21 mouse cellular contexts compared by ENCODE assay signal in genomic region chr1:151918806-151919357, GRCm38 (mm10).
A peak's percentile ranks its signal among the peaks of the same experiment; 100 is the strongest.
DNase-seq lines count a peak whose midpoint lies in the region; ATAC-seq and TF ChIP-seq lines count a peak whose summit lies in the region.
"Had no signal": no experiment of that assay in that cellular context is flagged by ENCODE, and none has a peak within 500 bp of the region (broad histone marks: within the 10 kb centered on the region; RNA-seq: fewer than 3 reads in every experiment).

No protein-coding gene starts in this region.

- WGBS in hindbrain, embryonic 12.5 days, result 73% methylated on average over 9 of the region's 9 CpGs
- 78% methylated on average over 9 of the region's 9 CpGs for WGBS in hindbrain, embryonic 10.5 days
- 46% methylated on average over 9 of the region's 9 CpGs for WGBS in midbrain, embryonic 13.5 days
- WGBS in midbrain, embryonic 10.5 days, result 67% methylated on average over 9 of the region's 9 CpGs
- 61% methylated on average over 9 of the region's 9 CpGs for WGBS in hindbrain, postnatal 0 days

- H3K4me3 ChIP-seq in hindbrain, embryonic 12.5 days, result no peak overlapping the region
- H3K4me3 ChIP-seq in hindbrain, embryonic 10.5 days, result no peak overlapping the region
- H3K4me3 ChIP-seq in midbrain, embryonic 13.5 days (replicated peaks), result no peak overlapping the region
- H3K4me3 ChIP-seq in midbrain, embryonic 10.5 days, result no peak overlapping the region
- no peak overlapping the region for H3K4me3 ChIP-seq in hindbrain, postnatal 0 days (ENCODE audit: low read length)
- H3K4me3 ChIP-seq: forebrain, embryonic 12.5 days; heart, adult 2 months; heart, embryonic 15.5 days had no signal

- H3K9me3 ChIP-seq in hindbrain, embryonic 12.5 days (replicated peaks), result no peaks in the 10 kb centered on the region
- H3K9me3 ChIP-seq in hindbrain, embryonic 10.5 days, result no peaks in the 10 kb centered on the region
- no peaks in the 10 kb centered on the region for H3K9me3 ChIP-seq in midbrain, embryonic 13.5 days
- no peaks in the 10 kb centered on the region for H3K9me3 ChIP-seq in midbrain, embryonic 10.5 days (replicated peaks)
- no peaks in the 10 kb centered on the region for H3K9me3 ChIP-seq in hindbrain, postnatal 0 days (ENCODE audit: low read length)
- H3K9me3 ChIP-seq: forebrain, embryonic 12.5 days; heart, embryonic 15.5 days had no signal

- no peak overlapping the region for H3K4me2 ChIP-seq in hindbrain, embryonic 12.5 days (replicated peaks)
- no peak overlapping the region for H3K4me2 ChIP-seq in midbrain, embryonic 13.5 days (replicated peaks)
- H3K4me2 ChIP-seq in hindbrain, postnatal 0 days (ENCODE audit: low read depth, low read length), result no peak overlapping the region
- H3K4me2 ChIP-seq: forebrain, embryonic 12.5 days; heart, embryonic 15.5 days; liver, embryonic 11.5 days had no signal

- DNase-seq in hindbrain, embryonic 10.5 days (ENCODE audit: low spot score), result no peak
- DNase-seq in midbrain, embryonic 10.5 days (ENCODE audit: low spot score), result no peak
- no peak for DNase-seq in hindbrain, postnatal 0 days (ENCODE audit: low spot score)
- DNase-seq in frontal cortex, postnatal 36 days (ENCODE audit: low spot score in 2 of 2), result no peak
- DNase-seq in B cell, adult 2 months, result no peak
- DNase-seq: adrenal gland, postnatal 36 days; cerebellum, adult 8-10 months; gastrocnemius, postnatal 10 days; heart, adult 2 months; kidney, adult 18-20 months; kidney, postnatal 25 days; lung, adult 18-20 months; lung, postnatal 36 days; right cerebral cortex, postnatal 14 days; spleen, adult 18-20 months; thymus, postnatal 36 days had no signal

- peak overlapping the region; percentile 12; the same call in 1 of the 2 replicates for H3K27ac ChIP-seq in hindbrain, embryonic 12.5 days
- H3K27ac ChIP-seq in hindbrain, embryonic 10.5 days, result no peak overlapping the region
- peak overlapping the region; percentile 47 for H3K27ac ChIP-seq in midbrain, embryonic 13.5 days
- H3K27ac ChIP-seq in midbrain, embryonic 10.5 days (replicated peaks), result no peak overlapping the region
- no peak overlapping the region for H3K27ac ChIP-seq in hindbrain, postnatal 0 days
- H3K27ac ChIP-seq: forebrain, embryonic 12.5 days; heart, adult 2 months; heart, embryonic 15.5 days had no signal

- no peak overlapping the region for H3K9ac ChIP-seq in hindbrain, embryonic 12.5 days
- 0 out of 2 replicates have a peak overlapping the region, but pooled peaks have one; percentile 41 for H3K9ac ChIP-seq in midbrain, embryonic 13.5 days (replicated peaks)
- no peak overlapping the region for H3K9ac ChIP-seq in hindbrain, postnatal 0 days (replicated peaks; ENCODE audit: low read length)
- H3K9ac ChIP-seq: forebrain, embryonic 12.5 days; heart, embryonic 15.5 days had no signal

- H3K4me1 ChIP-seq in hindbrain, embryonic 12.5 days, result peaks cover 21% of the 10 kb centered on the region
- peaks cover 5% of the 10 kb centered on the region; the same call in 1 of the 2 replicates for H3K4me1 ChIP-seq in hindbrain, embryonic 10.5 days (replicated peaks)
- H3K4me1 ChIP-seq in midbrain, embryonic 13.5 days (replicated peaks), result peaks cover 30% of the 10 kb centered on the region
- peaks cover 9% of the 10 kb centered on the region for H3K4me1 ChIP-seq in midbrain, embryonic 10.5 days
- peaks cover 3% of the 10 kb centered on the region; the same call in 1 of the 2 replicates for H3K4me1 ChIP-seq in hindbrain, postnatal 0 days (ENCODE audit: insufficient read depth, low read length)

- H3K36me3 ChIP-seq in hindbrain, embryonic 12.5 days, result peaks cover 6% of the 10 kb centered on the region; the same call in 1 of the 2 replicates
- no peaks in the 10 kb centered on the region for H3K36me3 ChIP-seq in hindbrain, embryonic 10.5 days
- no peaks in the 10 kb centered on the region for H3K36me3 ChIP-seq in midbrain, embryonic 13.5 days
- H3K36me3 ChIP-seq in midbrain, embryonic 10.5 days, result peaks cover 9% of the 10 kb centered on the region; the same call in 1 of the 2 replicates
- no peaks in the 10 kb centered on the region for H3K36me3 ChIP-seq in hindbrain, postnatal 0 days (ENCODE audit: insufficient read depth, low read length)
- H3K36me3 ChIP-seq: forebrain, embryonic 12.5 days; heart, embryonic 15.5 days had no signal

- ATAC-seq in hindbrain, embryonic 12.5 days (ENCODE audit: low FRiP score), result no peak
- ATAC-seq in midbrain, embryonic 13.5 days, result peak; percentile 70
- ATAC-seq in hindbrain, postnatal 0 days, result peak; percentile 38; the same call in 1 of the 2 replicates

- no peaks in the 10 kb centered on the region for H3K27me3 ChIP-seq in hindbrain, embryonic 12.5 days
- H3K27me3 ChIP-seq in hindbrain, embryonic 10.5 days (ENCODE audit: insufficient read depth, poor library complexity, severe bottlenecking), result no peaks in the 10 kb centered on the region
- no peaks in the 10 kb centered on the region for H3K27me3 ChIP-seq in midbrain, embryonic 13.5 days
- no peaks in the 10 kb centered on the region for H3K27me3 ChIP-seq in midbrain, embryonic 10.5 days (ENCODE audit: low read depth, poor library complexity, severe bottlenecking)
- H3K27me3 ChIP-seq in hindbrain, postnatal 0 days (ENCODE audit: insufficient read depth, low read length), result no peaks in the 10 kb centered on the region
- H3K27me3 ChIP-seq: forebrain, embryonic 12.5 days; heart, embryonic 15.5 days had no signal

- no peak for TF ChIP-seq CTCF in hindbrain, postnatal 0 days (IDR thresholded peaks at IDR 0.05; ENCODE audit: low read depth)

Comparison
In these comparisons a context has a peak if more than half of its experiments do, and no peak if none do; other contexts are left out.
1. H3K27ac ChIP-seq: peak in hindbrain, embryonic 12.5 days (single experiment) and midbrain, embryonic 13.5 days (single experiment); none in hindbrain, embryonic 10.5 days (single experiment), midbrain, embryonic 10.5 days (single experiment) and hindbrain, postnatal 0 days (single experiment).